Mouse (Mus musculus): ENCODE data around the gene Kpna1.
A peak's percentile ranks its signal among the peaks of the same experiment; 100 is the strongest.
"Not testable (repeated sequence)": the region's sequence is repeated elsewhere in the genome, so short reads cannot be mapped to it uniquely, and the experiment has no call there.

Kpna1 gene

DNA sequence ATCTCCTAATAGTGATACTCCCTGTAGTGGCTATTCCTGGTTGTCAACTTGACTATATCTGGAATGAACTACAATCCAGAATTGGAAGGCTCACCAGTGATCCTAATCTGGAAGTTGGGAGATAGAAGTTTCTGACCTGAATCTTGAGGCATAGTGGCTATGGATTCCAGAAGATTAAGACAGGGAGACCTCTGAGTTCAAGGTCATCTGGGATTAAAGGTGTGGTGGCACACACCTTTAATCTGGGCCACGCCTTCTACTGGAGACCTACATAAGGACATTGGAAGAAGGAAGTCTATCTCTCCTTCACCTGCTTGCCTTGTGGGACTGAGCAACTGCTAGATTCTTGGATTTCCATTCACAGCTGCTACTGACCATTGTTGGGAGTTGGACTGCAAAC lies at the start of gene Kpna1:
Gene Kpna1 (plus strand): TSS at position 301 of the 400 bp plus-strand sequence.
- not testable (repeated sequence) for DNase-seq

DNA sequence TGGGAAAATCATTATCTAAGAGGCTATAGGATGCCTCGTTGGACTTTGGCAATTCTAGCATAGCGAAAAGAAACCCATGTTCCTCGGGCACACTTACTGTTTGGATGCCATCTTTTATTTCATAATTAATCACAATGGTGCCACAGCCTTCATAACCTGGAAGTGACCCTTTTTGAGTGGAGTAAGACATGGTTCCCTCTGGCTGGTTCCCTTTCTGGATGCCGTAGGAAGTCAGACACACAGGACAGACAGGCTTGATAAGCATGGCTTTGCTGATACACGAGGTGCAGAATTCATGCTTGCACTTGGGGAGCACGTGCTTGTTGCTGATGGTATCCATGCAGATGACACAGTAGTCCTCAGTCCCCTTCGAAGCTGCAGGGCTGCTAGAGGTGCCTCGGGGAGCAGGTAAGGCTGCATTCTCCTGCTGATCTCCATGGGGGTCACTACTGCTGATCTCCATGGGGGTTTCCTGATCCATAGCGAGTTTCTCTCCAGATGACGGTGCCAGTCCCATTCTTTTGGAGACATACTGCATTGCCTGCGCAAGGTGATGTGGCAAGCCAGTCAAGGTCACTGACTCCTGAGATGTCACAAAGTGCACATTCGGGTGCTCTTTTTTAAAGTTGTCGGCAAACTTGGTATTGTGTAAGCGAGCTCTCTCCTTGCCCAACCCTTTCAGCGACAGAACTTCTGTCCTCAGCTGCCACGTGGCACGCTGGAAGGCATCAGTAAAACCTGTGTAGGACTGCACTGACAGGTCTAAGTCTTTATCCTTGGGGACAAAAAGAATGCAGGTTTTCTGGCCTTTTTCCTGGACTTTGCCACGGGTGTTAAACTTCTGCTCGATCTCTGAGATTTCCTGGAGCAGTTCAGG lies 46.1 kb upstream of the Kpna1 start:
- no peak for DNase-seq

DNA sequence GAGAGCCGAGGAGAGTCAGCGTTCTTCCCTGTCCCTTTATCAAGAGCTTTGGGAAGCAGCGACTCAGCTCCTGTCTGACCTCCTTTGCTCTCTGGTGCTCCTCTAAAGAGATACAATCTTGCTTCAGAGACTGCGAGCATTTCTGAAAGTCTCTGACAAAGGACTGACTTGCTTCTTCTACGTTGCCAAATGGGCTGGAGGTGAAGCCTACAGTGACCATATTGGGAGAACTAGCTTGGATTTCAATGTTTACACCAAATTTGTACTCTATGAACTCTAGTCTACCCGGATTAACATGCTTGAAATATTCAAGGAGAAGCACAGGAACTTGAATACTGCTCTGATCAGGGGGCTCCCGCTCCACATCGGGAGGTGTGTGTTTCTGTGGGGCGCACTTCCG lies 45.4 kb upstream of the Kpna1 start:
- DNase-seq: no peak

DNA sequence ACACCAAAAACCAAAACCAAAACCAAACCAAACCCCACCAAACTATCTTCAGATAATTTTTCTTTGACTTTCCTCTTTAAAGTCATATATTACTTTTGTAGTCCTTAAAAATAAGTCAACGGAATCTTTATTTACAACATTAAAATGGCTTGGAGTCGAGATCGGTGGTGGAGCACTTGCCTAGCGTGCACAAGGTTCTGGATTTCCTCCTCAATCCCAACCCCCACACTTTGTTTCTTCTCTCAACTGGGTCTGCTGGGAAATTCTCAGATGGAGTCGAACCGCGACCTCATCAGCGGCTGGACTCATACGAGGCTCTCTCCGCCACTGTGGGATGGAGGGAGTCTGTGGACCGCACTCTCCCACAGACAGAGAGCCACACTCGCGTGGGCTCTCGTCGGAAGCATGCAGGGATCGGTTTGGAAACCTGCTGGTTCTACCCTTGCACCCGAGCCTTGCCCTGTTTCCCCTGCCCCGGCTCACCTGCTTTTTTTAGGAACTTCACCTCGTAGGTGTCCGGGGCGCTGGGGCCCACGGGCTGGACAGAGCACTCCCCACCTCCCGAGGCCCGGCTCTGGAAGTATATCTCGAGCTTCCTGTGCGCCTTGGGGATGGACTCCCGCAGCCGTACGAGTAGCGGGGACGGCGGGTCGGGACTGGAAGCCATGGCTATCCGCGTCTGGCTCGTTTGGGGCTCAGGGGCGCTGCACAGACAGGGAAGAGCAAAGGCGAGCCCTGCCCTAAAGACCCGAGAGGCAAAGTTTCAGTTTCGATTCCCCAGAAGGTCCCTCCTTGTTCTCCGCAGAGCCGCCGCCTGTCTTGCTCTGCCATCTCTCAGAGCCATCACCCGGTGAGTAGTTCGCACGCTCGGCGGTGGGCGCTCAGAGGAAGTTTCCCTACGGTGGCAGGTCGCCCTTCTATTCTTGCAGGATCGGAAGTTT lies 40.1 kb upstream of the Kpna1 start, which contains the start of the genes Parp9 and Dtx3l:
Gene Parp9 (plus strand): TSS at position 260 of the 941 bp plus-strand sequence.
Gene Dtx3l (minus strand): TSS at position 941 of the 941 bp plus-strand sequence.
- DNase-seq: peak; percentile 58 to 74

DNA sequence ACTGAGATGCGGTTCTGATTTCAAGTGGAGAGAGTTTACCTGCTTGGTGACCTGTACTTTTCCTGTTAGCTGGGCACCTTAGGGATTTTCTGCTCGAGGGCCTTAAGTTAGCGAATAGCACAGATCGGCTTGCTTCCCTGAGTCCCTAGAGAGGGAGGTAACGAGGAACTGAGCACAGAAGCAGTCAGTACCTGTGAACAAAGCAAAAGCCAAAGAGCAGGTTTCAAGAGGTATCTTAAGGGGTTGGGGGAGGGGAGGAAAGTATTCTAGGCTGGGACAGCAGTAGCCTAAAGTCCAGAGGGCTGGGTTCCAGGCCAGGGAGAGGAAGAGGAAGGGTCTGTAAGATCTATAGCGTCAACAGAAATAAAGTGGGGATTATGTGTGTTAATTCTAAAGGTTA lies 39.3 kb upstream of the Kpna1 start:
- DNase-seq: peak; percentile 34 to 55

DNA sequence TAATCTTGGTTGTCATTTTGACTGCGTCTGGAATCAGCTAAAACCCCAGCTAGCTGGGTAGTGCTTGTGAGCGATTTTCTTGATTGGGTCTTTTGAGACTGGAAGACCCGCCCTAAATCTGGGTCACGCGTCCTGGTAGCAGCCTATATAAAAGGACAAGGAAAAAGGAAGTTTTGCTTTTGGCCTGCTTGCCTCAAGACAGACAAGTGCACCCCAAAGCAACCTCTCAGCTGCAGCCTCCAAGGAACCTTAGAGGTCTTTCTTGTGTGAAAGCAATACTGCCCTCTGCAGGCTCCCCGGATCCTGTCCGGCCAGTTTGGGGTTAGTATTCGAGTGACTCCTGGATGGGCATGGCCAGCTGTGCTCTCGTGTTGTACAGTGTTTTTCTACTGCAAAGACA lies 38.9 kb upstream of the Kpna1 start:
- peak; percentile 91 to 93 for DNase-seq

DNA sequence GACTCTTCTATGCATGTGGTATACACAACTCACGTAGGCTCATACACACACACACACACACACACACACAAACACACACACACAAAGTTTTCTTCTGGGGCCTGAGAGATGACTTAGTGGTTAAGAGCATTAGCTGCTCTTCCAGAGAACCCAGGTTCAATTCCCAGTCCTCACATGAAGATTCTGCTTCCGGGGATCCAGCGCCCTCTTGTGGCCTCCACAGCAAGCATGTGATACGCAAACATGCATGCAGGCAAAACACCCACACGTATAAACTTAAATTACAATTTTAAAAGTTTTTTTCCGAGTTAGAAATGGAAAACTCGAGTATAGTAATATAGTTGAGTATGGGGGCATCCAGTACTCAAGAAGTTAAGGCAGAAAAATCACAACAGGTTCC lies 37.2 kb upstream of the Kpna1 start:
- peak; percentile 43 to 56 for DNase-seq

DNA sequence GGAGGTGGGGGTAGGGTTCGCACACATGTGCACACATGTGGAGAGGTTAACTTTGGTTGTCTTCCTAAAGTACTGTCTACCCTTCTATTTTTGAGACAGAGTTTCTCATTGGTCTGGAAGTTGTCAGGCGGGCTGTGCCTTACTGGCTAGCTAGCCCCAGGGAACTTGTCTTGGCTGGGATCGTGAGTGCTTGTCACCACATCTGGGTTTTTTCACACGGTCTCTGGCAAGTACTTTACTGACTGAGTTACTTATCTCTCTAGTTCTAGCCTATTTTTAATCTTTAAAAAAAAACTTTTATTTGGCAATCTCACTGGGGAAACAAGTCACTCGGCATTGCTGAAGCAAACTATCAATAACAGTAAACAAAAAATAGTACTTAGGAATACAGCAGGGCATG lies 29.3 kb upstream of the Kpna1 start:
- DNase-seq: no peak

DNA sequence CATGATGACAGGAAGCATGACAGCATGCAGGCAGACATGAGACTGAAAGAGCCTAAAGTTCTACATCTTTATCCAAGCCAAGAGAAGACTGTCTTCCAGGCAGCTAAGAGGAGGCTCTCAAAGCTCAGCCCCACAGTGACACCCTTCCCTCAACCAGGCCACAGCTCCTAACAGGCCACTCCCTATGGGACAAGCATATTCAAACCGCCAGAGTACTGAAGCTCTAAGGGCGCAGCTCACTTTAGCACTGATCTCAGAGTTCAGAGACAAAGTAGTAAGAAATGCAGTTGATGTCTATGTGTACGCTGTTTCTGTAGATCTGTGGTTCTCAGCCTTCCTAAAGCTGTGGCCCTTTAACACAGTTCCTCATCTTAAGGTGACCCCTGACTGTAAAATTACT lies 27.3 kb upstream of the Kpna1 start:
- DNase-seq: no peak

DNA sequence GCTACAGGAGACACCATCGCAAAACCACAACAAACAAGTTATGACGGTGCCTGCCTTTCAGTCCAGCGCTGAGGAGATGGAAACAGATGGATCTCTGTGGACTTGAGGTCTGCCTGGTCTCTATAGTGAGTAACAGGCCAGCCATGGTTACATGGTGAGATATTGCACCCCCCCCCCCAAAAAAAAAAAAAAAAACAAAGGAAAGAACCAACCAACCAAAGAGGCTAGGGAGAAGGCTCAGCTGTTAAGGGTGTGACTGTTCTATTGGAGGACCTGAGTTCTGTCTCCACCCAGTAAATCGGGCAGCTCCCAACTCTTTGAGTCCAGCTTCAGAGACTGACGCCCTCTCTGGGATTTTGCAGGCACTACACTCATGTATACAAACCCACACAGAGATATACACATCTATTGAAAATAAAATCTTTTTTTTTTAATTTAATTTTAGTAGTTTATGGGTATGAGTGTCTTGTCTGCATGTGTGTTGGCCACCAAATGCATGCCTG lies 25.9 kb upstream of the Kpna1 start:
- no peak for DNase-seq

DNA sequence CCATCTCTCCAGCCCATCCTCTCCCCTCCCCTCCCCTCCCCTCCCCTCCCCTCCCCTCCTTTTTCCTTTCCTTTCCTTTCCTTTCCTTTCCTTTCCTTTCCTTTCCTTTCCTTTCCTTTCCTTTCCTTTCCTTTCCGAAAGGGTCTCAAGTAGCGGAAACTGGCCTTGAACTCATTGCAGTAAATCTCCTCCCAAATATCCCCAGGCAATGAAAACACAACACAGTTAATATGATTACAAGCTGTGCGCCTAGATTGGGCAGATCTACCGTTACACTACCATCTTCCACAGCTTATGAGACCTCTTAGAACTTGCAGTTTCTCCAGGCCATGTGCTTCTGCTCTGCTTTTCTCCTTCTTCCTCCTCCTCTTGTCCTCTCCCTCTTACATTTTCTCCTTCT lies 12.6 kb upstream of the Kpna1 start:
- DNase-seq: not testable (repeated sequence)

DNA sequence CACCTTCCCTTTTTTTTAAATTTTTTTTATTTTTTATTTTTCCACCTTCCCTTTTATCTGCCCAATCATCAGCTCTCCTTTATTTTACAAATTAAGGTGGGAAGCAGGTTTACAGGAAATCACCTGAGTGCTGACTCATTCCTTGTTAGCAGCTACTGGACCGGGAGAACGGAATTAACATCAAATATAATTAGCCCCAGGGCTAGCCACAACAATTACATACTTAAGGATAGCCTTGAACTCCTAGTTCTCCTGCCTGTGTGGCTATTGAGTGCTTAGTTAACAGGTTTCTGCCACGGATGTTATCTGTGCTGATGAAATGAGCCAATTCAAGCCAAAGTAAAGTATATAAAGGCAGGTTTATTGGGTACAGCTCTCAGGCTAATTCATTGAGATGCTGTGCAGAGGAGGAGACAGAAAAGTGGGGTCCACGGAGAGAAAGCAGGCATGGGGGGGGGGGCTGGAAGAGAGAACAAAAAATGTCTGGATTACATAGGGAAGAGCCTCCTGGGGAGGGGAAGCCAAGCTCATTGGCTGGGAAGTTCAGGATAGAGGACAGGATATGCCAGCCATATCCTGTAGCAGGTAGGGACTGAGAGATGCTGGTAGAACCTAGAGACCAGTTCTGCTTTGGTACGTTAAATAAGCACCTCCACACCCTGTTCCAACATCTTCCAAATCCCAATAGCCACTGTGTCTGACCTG lies 12.0 kb upstream of the Kpna1 start:
- no peak for DNase-seq

DNA sequence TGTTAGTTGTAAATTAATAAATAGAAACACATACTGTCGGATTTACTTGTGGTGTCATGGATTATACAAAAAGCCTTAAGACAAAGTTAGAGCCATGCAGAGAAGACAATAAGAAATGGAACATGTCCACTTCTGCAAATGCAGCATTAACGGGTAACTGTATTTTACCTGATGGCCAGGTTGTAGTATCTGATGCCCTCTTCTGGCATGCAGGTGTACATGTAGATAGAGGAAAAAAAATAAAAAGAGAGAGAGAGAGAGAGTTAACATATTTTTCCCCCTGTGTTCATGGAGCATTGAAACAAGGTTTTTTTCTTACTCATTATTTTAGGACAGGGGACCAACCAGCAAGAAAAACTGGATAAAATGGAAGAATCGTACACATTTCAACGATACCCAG lies 11.2 kb upstream of the Kpna1 start:
- DNase-seq: no peak

DNA sequence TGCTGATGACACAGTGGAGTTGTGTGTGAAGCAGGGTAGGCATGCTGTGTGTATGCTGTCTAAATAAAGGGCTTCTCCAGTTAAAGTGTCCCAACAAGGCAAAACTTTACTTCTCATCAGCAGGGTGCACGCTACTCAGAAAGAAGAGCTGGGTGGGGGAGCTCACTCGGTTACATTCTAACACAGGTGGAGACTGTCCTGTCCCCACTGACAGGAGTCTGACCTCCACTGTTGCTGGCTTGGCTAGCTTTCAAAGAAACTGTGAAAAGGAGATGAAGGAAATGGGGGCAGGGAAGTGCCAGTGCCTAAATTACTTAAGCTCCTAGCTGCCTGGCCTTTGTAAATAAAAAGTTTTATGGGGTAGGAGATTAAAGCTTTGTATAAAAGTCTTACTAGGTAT lies 10.4 kb upstream of the Kpna1 start:
- DNase-seq: no peak

DNA sequence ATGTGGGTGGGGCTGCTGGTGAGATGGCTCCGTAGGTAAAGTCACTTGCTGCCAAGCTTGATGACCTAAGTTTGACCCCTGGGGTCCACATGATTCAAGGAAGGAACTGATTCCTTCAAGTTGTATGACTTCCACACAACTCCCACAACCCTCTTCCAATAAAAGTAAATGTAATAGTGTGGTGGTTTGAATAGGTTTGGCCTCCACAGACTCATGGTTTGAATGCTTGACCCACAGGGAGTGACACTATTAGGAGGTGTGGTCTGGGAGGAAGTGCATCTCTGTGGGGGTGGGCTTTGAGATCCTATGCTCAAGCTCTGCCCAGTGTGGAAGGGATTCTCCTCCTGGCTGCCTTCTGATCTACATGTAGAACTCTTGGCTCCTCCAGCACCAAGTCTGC lies 4.5 kb upstream of the Kpna1 start:
- DNase-seq: no peak

DNA sequence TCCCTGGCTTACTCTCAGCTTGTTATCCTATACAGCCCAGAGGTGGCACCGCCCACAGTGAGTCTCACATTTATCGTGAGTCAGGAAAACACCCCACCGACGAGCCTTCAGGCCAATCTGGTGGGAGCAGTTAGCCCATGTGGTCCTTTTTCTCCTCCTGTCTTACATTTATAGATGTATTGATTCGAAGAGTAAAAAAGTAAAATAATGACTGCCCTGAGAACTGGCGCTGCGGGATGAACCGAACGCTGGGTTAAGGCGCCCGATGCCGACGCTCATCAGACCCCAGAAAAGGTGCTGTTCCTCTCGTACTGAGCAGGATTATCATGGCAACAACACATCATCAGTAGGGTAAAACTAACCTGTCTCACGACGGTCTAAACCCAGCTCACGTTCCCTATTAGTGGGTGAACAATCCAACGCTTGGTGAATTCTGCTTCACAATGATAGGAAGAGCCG lies 2.8 kb downstream of the Kpna1 start:
- DNase-seq: peak; percentile 97 to 100

DNA sequence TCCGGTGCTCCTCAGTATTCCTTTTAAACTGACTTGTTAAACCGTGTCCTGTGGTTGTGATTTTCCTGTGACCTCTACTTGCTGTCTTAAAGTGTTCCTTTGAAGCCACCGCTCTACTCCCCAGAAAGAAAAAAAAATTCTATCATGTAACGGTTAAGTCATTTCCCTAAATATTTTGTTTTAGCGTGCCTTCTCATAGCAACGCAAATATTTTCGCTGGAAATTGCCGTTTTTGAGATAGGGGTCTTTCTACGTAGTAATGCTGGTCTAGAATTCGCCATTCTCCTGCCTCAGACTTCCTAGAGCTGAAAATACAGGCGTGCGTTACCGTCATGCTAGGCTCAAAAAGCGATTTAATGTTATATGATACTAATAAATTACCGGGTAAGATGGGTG lies 4.0 kb downstream of the Kpna1 start:
- no peak for DNase-seq

DNA sequence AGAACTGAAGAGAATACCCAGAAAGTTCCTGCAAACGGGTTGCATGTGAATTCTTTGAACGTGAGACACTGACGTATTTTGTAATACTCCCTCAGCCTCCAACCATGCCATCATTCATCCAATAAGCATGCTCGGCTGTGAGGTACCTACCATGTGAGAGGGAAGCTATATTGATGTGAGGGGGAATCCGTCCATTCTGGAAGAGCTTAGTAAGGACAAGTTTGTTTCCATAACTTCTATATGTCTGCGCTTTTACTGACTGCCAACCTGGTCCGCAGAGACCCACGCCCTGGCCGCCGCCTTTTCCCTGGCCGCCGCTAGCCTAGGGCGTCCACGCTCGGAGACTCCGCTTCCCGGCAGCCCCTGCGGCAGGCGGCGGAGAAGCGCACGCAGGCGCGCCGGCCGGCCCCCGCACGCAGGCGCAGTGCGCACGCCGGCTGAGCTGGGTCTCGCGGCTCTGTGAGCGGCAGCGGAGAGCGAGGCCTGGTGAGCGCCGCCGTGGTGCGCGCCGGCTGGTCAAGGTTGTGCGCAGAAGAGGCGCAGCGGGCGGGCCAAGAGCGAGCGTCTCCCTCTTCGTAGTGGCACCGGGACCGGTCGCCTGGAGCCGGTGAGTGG lies 4.5 kb downstream of the Kpna1 start:
- DNase-seq: peak; percentile 86 to 94

DNA sequence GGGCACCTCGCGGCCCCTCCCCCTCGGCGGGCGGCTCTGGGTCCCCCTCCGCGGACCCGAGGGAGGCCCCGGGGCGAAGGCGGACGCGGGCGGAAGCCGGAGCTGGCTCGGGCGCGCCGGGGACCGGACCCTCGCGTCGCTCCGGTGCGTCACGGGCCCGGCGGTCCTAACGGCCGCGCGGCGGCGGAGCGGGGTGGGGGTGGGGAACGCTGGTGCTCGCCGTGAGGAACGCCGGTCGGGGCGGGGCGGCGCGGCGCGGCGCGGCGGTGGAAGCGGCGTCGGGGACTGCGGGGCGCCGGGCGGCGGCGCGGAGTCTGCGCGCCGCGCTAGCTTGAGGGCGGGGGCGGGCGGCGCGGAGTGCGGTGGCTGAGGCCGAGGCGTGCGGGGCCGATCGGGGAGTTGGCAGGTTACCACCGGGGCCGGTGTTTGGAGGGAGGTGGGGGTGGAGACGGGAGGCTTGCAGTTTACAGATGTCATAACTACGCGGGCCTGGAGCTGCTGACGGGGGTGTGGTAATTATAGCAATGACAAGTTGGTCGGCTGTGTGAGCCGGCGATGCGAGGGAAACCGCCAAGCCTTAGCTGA lies 5.1 kb downstream of the Kpna1 start:
- DNase-seq: peak; percentile 57 to 80

DNA sequence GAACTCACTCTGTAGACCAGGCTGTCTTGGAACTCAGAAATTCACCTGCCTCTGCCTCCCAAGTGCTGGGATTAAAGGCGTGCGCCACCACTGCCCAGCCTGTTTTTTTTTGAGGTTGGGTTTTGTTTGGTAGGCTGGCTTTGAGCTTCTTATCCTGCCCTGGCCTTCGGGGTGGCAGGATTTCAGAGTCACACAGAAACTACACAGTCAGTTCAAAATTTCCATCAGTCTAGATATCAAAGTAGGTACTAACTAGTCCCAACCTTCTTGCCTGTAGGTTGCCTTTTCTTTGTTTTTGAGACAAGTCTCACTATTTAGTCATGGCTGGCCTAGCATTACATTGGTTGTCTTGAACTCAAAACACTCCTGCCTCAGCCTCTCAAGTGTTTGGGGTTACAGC lies 5.9 kb downstream of the Kpna1 start:
- no peak for DNase-seq

DNA sequence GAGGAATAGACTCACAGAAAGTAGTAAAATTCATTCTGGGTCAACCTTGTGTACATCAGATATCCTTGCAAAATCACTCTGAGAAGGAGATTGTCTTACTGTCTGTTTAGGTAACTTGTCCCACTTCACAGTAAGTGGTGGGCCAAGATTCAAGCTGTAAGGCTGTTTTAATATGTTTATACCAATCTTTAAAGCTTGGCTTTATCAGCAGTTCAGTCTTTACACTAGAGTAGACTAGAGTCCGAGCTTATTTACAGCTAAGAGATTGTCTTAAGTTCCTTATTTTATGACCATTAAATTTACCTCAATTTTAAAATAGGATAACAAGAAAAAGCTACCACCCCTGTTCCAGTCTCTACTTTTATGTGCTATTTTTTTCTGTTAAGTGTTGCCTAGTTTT lies 9.4 kb downstream of the Kpna1 start:
- no peak for DNase-seq

DNA sequence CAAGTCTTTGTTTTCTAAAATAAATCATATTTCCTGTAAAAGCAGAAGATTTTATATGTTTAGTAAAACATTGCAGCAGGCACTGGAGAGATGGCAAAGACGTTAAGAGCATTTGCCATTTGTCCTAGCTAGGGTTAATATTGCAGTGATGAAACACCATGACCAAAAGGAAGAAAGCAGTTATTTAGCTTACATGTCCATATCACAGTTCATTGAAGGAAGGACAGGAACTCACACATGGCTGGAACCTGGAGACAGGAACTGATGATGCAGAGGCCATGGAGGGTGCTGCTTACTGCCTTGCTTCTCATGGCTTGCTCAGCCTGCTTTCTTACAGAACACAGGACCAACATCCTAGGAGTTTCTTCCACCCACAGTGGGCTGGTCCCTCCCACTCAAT lies 13.8 kb downstream of the Kpna1 start:
- DNase-seq: no peak
